Mouse (Mus musculus) kidney, postnatal 10 days (tissue): Measurements from ENCODE around the gene Def8.

Source experiments
- DNase-seq: peaks from one replicate; pipeline ENCODE4 v3.0.0; 2021; ENCODE audit warnings: mixed read lengths

The Def8 gene

DNA sequence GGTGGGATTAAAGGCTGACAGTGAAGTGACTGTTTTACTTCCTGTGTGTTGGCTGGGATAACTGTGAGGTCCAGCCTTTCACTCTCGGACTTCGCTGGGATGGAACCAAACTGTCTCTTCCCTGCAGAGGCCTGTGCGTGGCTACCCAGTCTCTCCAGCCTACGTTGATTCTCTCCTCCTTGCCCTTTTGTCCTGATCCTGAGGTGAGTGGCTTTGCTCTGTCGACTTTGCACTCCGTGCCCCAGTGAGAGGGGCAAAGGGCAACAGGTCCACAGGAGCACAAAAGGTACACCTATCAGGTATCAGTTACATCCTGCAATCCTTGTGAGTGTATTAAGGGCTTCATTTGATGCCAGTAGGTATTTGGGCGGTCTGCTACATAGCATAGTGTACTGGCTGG is at the start of gene Def8:
TSS of gene Def8 (plus strand) at position 87 of the 400 bp plus-strand sequence.
- no peak for DNase-seq

DNA sequence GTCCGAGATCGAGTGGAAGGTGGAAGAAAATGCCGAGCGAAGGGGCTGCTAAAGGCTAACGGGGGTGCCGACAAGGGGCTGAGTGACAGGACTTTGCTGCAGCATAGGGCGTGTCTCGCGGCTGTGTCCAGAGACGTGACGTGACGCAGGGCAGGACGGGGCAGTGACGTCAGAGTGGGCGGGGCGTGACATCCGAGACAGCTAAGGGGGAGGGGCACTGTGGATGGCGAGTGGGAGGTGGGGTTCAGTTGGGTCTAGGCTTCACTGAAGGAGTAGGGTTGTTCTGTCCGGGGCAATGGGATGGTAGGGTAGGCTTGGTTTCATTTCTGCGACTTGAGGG is 49.1 kb upstream of the Def8 start:
- peak; percentile 99 for DNase-seq

DNA sequence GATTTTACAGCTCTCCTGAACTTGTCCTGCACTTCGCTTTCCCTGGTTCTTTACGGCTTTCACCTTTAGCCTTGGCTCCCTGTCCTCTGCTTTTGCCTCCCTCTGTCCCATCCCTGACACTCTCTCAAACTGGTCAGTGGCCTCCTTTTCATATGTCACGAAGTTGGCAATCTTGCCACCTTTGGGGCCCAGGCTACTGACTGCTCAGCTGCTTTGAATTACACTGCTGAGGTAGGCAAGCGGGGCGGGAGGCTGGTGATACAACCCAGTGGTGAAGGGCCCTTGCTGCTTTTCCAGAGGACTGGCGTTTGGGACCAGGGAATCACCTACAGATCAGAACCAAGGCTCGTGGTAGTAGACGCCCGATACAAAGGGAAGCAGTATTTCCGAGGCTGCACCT is 47.6 kb upstream of the Def8 start:
- no peak for DNase-seq

DNA sequence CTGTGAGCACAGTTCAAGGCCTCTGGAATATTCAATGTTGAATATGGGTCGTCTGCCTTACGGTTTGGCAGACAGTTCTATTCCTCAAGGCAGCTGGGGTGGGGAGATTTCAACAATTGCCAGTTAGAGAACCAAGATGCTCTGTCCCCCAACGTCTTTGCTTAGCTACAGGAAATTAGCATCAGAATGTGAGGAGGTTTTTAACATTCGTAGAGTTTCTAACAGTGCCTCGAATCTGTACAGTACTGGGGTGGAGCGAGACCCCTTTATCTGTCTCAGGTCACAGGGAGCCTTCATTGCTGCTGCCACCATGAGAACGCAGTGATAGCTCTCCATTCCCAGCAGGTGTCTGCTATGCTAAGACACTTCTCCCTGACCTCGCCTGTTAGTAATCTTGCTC is 47.2 kb upstream of the Def8 start:
- DNase-seq: no peak

DNA sequence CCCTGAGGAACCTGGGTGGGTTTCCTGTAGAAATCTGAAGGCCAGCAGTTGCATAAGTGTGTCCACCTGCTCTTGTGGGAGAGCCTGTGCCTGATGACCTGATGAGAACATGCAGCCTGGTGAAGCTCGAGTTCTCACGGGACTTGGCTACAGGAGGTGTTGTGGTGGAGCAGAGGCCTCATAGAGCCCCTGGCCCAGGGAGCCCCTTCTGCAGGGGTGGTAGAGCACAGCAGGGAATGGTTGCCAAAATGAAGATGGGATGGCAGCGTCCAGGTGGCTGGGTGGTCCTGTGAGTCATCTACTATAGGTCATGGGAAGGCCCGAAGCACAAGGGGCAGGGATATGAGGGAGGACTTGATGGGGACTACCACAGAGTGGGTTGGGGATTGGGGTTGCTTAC is 41.6 kb upstream of the Def8 start:
- DNase-seq: no peak

DNA sequence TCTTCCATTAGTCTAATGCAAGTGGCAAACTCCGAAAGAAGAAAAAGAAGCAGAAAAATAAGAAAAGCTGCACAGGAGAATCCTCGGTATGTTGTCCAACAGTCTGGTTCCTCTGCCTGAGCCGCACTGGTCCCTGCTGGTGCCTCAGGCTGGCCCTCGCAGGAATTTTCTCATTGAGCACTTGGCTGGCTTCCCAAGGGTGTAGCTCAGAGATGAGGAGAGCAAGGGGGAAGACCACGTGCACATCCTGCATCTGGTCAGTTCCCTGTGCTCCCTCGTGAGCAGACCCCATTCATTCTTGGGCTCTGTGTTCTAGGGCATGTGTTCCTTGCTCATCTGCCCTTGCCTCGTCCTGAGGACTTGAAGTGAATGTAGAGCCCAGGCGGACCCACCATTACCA is 40.8 kb upstream of the Def8 start:
- no peak for DNase-seq

DNA sequence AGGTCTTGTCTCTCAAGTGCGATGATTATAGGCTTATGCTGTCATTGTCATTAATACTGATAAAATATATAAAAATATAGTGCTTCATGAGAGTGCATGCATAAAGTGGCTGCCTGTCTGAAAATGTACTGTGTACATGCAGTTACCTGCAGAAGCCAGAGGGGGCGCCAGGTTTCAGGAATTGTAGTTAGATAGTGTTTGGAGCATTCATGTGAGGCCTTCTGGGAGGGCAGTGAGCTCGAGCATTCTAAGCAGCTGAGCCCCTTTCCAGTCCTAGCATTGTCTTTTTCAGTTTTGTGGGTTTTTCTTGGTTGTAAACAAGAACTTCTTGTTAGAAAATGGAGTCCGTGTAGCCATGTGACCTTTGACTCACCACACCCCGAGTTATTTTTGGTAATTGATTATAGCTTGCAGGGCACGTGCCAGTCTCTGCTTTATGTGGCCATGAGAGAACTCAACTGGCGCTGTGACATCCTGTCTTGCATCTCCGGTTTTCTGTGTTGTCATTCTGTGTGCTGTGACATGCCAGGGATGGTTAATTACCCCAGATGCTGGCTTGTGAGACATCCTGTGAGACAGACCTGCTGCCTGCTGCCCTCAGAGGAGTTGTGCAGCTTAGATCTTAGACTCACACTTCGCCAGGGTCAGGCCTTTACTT is 38.3 kb upstream of the Def8 start:
- DNase-seq: peak; percentile 42

DNA sequence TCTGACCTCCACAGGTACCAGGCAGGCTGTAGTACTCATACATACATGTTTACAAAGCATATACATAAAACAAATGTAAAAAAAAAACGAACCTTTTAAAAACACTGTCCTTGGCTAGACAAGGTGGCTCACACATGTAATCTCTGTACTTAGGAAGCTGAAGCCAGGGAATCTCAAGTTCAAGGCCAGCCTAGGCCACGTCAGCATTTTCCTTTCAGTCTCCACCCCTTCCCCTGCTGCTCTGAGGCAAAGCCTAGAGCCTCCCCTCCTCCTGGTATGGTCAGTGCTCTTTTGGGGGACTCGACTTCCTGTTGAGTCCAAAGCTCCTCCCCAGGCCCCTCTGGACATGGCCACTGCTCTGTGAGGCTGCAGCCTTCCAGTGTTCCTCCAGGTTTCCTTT is 36.3 kb upstream of the Def8 start:
- no peak for DNase-seq

DNA sequence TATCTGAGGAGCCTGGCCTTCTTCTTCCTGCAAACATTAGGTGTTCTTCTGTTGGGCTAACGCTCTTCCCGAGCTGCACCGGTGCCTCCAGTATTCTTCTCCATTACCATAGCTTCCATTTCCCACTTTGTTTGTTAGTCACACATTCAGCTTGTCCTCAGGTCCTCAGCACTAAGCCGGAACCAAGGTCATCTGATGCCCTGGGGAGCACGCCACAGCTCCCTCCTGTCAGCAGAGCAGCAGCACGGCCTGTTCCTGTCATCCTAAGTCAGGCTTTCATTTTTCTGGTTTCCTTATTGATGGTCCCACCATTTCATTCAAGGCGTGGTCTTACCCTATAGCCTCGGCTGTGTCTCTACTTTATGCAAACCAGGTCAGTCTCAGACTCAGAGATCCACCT is 35.5 kb upstream of the Def8 start:
- no peak for DNase-seq

DNA sequence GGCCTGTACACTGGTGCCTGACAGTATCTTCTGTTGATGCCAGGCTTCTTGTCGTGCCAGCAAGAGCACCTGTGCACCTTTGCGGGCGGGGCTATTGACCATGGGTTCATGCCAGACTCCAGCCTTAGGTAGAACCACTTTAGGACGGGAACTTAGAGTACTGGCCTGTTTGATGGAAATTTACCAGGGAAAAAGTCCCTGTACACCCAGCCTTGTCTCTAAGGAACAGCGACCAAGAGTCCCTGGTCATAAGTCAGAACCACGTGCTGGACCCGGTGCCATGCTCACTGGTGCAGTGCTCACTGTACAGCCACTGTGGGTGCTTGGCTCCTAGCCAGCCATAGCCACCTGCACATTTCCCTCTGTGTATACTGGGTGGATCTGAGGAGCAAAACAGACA is 34.3 kb upstream of the Def8 start:
- DNase-seq: peak; percentile 34

DNA sequence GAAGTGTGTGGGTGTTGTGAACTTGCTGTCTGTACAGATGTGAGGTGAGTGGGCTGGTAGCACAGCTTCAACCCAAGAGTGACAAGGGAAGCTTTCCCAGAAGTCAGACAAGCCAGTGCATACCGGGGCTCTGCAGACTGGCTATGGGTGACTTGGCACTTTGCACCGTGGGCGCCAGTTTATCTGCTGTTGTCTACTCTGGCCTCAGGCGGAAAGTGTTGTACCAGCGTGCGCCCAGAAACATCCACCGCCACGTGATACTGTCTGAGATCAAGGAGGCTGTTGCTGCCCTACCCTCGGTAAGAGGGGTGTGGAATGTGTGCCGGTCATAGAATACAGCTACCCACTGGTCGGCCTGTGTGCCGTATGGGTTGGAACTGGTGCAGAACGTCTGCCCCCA is 25.0 kb upstream of the Def8 start:
- DNase-seq: no peak

DNA sequence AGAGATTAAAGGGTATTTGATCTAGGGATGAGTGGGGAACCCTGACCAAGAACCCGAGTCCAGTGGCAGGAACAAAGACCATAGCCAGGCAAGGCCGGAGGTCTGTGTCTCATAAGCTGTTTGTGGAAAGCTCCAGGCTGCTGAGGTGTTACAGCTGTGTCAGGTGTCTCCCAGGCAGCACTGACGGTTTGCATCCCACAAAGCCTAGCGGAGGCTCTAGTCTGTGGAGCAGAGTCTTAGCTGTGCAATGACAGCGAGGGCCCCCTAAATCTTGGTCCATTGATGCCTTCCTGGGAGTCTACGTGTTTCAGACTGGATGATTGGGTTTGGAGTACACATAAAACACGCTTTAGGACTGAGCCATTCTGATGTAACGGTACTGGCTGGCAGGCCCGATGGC is 21.4 kb upstream of the Def8 start:
- DNase-seq: no peak

DNA sequence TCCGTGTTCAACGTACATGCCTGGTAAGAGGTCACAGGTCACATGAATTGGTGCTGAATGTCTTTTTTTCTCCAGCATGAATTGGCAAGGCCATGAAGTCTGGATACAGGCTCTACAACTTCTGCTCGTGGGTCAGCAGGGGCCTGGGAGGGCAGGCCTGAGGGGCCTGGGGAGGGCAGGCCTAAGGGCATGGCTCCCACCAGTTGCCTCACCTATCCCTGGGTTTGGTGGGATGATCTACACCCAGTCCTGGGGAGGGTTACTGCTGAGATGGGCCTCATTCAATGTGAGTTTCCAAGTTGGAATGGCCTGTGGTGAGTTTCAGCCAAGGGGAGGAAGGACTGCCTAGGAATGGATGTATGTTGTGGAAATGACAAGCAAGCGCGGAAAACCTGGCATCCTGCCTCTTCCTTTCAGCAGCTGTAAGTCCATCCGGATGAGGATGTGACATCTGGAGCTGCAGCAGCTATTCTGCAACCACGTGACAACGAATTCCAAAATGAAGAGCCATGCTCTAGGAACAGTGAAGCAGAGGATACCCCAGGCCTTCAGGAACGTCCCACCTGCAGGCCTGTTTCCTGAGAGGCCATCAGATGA is 20.5 kb upstream of the Def8 start:
- peak; percentile 53 for DNase-seq

DNA sequence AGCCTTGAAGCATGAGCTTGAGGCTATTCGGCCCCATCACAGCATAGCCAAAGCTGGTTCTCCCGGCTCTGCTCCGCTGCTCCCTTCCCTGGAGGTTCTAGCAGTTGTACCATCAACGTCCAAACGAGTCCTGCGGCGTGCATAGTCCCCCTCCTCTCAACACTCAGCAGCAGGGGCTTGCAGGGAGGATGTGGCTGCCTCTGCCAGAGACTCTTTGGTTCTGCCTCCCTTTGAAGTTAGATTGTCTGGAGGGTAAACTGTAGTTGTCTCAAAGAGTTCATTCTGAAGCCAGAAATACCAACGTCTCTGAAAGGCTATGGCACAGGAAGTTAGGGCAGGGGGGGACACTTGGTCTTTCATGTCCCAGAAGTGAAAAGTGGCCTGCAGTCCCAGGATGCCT is 18.8 kb upstream of the Def8 start:
- no peak for DNase-seq

DNA sequence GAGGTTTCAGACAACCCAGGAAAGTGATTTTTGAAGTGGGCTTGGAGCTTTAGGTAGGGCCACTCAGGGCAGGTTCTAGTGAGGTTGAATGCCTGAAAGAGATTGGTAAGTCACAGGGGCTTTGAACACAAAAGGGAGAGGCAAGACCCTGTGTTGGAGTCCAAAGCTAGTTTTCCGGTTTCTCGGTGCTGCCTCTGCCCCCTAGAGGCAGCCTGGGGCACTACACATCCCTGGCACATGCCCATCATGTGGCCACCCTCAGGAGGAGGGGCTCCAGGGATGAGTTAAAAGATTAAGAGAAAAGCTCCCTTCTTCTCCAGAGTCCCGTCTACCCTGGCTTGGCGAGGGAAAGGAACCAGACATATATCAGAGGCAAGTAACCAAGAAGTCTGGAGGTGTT is 16.5 kb upstream of the Def8 start, which contains the start of gene Mc1r:
TSS of gene Mc1r (plus strand) at position 322 of the 400 bp plus-strand sequence.
- DNase-seq: peak; percentile 66

DNA sequence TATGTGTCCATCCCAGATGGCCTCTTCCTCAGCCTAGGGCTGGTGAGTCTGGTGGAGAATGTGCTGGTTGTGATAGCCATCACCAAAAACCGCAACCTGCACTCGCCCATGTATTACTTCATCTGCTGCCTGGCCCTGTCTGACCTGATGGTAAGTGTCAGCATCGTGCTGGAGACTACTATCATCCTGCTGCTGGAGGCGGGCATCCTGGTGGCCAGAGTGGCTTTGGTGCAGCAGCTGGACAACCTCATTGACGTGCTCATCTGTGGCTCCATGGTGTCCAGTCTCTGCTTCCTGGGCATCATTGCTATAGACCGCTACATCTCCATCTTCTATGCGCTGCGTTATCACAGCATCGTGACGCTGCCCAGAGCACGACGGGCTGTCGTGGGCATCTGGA is 15.7 kb upstream of the Def8 start:
- no peak for DNase-seq

DNA sequence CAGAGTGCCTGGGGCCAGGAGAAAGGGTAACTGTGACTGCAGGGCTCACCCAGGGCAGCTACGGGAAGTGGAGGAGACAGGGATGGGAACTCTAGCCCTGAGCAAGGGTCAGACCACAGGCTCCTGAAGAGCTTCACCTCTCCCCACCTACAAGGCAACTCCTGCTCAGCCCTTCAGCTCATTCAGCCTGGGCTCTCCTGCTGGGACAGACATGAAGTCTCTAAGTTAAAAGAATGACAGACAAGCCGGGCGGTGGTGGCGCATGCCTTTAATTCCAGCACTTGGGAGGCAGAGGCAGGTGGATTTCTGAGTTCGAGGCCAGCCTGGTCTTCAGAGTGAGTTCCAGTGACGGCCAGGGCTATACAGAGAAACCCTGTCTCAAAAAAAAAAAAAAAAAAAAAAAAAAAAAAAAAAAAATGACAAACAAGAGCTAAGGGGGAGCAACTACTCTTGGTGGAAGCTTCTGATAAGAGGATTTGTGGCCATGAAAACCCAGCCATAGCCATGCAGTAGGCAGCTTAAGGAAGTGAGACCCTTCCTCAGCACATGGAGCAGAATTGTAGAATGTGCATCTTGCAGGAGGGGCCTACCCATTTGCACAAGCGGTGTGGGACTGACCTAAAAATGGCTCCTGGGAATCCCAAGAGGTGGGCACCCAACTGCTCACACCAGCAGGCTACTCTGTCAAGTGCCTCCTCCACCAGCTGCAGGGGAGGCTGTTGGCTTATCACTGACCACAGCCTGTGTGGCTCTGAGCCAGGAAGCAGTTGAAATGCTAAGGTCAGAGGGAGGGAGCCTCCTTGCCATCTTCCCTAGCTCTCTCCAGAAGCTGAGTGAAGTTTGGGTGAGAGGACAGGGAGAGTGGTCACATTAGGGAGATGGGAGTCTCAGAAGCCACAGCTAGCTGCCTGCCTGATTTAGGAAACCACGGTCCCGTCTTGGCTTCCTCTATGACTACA is 14.5 kb upstream of the Def8 start:
- no peak for DNase-seq

DNA sequence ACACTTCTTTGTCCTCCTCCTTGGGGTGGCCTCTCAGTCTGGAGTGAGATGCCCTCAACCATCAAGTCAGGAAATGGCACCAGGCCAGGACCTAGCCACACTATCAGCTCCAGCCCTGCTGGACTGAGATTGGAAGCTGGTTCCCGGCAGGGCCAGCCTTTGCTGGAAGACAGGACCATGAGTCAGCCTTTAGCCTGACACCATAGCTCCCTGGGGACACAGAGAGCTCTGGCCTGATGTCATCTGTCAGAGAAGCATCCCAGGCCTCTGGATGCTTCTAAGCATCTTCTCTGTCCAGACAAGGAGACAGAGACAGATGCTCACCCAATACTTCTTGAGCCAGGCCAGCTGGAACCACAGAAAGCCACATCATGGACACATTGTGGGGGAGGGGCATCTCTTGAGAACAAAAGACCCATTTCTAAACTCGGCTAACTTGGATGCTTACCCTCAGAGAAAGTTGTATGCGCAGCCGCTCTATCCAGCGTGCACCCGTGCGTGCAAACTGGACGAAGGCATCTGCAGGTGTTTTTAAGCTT is 13.2 kb upstream of the Def8 start:
- DNase-seq: peak; percentile 52

DNA sequence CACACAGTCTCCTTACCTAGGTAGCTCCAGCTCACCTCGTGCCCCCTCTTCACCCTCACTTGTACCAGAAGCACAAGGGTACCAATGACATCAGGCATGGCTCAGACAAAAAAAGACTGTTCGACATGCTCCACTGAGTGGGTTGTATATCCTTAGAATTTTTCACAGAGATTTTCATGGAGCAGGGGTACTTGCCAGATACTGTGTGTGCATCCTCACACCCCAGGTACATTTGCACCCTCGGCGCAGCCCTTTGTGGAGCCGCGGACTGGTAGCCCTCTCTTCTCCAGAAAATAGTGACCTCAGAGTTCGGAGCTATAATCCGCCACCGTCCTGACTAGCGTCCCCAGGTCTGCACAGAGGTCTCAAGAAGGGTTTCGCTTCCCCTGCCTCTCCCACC is 12.5 kb upstream of the Def8 start:
- no peak for DNase-seq

DNA sequence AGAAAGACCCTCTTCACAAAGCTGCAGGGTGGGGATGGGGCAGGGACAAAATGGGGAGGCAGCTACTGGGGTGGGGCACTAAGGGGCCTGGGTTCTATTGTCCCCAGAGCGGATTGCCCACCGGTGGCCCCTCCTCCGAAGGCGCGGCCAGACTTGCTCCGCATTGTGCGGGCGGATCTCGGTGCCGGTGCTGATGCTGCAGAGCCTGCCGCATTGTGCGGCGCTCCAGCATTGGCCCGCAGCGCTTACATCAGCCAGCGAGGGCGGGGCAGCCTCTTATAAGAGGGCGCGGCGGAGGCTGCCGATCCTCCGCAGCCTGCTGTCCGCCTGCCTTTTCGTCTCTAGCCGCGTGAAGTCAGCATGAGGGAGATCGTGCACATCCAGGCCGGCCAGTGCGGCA is 12.1 kb upstream of the Def8 start, which contains the start of gene Tubb3:
TSS of gene Tubb3 (plus strand) at position 179 of the 400 bp plus-strand sequence.
- DNase-seq: peak; percentile 62

DNA sequence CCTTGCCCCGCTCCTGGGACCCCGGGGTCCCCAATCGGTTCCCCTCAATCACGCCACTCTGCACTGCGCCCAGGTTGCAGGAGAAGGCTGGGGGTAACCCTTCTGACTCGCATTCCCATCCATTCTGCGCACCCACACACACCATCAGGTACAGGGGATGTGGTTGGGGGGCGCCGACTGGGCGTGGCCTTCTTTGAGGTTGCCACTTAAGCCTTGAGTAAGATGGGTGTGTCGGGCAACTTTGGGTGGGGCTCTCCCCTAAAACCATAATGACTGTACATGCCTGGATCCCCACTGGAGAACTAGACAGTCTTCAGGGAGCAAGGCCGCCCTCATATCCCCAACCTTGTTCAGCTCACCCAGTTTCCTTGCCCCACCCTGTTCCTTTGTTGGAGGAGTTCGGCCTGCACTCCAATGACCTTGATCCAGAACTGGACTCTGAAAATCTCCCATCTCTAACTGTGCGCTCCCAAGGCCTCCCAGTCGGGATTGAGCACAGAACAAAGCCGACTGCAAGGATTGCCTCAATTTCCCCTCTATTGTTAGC is 11.5 kb upstream of the Def8 start:
- no peak for DNase-seq

DNA sequence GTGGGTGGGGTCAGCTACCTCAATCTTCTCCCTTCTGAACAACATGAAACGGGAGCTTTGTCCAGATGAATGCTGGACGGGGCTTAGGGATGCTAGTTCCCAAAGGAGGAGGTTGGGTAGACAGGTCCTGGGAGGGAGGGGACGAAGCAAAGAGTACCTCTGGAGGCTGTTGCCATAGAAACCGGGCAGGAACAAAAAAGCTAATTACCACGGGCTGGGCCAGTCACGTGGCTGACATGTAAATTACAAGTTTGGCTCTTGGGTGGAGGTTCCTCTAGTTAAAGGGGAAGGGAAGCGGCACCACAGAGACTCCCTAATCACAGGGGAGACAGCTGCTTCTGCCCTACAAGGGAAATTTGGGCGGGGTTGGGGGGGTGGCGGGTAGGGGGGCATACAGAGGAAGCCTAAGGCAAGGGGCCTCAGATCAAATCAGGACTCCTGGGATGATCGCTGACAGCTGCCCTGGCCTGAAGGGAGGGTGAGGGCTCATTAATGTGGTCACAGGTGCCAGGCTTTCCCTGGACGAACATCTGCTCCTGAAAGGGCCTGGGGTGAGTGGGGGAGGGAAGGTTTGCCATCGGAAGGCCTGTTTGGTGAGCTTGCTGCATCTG is 10.7 kb upstream of the Def8 start:
- DNase-seq: no peak

DNA sequence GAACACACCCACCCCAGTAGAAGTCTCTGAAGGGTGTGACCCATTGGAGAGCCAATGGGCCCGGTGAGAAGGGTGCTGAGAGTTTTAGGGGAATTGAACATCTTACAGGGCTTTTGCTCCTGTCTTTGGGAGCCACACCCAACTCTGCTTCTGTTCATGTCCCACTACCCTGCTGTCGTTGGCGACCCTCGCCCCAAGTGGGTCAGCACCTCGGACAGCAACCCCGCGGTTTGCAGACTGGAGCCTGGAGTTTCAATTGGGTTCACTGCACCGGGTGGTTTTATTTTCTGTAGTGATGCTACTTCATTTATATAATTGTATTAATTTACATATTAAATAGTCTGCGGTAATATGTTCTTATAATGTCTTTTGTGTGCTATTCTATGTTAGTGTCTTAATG is 9.1 kb upstream of the Def8 start:
- DNase-seq: peak; percentile 51
